Mouse (Mus musculus): ENCODE measurements around the gene Irf2bpl. TPM values are rescaled to one million over a fixed set of nuclear protein-coding genes. Genes with fewer than 3 reads are reported as not detected.

Gene Irf2bpl
- total RNA-seq, 4 experiments from 2014 or later, result 69.8 to 92.2 (median 82.8) TPM

DNA sequence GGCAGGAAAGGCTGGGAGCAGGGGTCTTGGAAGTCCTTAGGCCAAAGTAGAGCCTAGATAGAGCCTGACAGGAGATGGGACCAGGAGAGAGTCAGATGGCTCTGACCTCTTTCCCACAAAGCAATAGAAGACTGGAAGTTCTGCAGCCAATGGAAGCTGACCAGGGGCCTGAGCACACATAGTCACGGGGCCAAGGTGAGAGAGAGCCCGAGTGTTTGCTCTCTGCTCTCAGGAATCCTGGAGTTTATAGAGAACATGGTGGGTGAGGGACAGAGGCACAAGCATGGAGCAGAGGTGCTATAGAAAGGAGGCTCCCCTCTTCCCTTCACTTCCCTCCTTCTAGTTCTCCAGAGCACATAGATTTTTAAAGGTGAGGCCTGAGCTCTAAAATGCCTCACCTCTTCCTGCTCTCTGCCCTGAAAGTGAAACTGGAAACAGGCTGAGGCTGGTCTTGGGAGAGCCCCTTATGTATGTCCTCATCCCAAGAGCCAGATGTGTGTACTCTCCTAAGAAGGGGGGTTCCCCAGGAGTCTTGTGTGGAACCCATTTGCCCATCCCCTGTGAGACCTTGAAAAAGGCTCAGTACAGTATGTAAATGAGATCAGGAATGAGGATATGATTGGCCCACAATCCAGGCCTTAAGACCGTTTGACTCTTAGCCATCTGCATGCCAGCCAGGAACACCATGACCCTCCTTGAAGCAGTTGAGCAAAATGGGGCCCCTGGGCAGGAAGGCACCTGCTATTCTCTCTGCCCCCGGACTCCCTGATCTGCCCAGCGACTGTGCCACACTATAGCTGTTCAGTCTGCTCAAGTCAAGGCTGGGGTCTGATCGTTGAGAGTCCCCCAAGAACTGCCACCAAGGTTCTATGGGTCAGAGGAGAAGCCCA is 25.4 kb downstream of the Irf2bpl start:
- DNase-seq, result no peak

DNA sequence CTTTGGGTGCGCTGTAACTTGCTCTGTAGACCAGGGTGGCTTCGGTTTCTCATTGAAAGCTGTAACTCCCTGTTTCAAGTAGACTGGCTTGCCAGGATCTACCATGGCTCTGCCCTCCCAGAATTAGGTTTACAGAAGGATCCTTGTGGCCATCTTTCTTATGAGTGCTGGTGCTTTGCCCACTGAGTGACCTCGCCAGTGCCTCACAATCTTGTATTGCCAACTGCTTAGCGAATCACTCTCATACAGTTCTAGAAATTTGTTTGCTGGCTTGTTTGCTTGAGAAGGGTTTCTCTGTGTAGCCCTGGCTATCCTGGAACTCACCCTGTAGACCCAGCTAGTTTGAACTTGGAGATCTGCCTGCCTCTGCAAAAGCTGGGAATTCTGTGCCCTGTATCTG is 26.1 kb downstream of the Irf2bpl start:
- no peak for DNase-seq

DNA sequence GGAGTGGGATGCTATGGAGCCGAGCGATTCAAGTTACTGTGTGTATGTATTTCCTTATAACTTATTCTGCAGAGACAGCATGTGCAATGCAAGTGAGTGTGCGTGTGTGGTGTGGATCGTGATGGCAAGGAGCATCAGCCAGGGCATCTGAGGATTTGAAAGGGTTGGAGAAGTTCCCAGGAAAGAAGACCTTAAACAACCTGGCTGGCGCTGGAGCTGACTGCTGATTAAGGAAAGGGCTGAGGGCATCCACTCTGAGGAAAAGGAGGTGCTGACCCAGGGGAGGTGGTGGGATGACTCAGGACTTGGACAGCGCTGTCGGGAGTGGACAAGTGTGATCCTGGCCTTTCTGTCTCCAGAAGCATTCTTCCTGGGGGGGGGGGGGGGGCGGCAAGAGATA is 27.3 kb downstream of the Irf2bpl start:
- DNase-seq, result no peak

DNA sequence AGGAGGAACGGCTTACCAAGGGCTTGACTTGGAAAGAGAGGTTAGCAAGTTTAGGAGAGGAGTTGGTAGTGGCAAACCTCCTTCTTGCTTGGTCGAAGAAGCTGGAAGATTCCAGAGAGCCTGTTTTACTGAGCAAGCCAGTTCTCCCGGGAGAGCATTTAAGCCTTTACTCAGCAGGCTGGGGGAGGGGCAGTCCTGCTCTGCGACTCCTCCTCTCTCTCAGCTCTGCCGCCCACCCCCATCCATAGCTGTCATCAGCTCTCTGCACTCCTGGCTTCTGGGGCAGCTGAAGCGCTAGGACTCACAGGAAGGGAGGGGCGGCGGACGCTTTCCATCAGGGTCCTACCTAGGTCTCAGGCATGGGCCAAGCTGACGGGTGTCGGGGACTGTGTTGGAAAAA is 28.9 kb downstream of the Irf2bpl start:
- no peak for DNase-seq

DNA sequence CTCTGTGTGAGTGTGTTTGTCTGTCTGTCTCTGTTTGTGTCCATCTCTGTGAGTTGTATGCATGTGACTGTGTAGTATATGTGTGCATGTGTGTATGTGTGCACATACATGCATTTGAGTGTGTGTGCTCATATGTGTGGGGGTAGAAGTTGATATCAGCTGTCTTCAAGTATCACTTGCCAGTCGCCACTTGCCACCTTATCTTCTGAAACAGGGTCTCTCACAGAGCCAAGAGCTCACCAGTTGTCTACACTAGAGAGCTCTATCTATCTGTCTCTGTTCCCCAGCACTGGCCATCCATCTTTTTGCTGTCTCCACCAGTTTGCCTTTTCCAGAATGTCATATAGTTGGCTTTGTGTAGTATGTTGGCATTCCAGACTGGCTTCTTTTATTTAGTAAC is 31.1 kb downstream of the Irf2bpl start:
- DNase-seq, result no peak

DNA sequence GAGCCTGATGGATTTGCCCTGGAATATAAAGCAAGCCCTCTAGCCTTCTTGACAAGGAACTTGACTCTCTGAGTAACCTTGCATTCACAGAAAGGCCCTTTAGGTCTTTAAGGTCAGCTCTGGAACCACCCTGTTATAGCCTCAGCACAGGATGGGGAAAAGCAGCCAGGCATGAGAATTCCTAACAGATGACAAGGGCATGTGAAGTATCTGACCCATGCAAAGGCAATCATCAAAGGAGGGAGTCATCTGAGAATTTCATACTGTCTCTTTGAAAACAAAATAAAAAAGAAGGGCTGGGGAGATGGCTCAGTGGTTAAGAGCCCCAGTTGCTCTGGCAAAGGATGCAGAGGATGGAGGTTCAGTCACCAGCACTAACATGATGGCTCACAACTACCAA is 33.3 kb downstream of the Irf2bpl start:
- DNase-seq, result no peak

DNA sequence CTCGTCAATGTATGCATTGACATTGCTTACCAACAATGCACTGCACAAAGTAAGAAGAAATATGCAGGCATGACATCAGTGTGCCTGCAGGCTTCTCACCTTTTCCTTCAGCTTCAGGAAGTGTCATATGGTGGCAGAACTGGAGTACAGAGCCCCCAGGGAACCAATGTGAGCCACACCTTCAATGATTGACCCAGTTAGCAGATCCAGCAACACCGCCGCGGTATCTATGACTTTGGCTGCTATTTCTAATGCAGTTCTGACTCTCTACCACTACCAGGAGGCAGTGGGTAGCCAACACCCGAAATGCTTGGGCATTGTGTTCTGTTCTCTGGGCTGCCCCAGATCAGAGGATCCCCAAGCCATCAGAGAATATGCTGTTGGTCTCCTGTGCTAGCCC is 33.9 kb downstream of the Irf2bpl start:
- DNase-seq, result no peak

DNA sequence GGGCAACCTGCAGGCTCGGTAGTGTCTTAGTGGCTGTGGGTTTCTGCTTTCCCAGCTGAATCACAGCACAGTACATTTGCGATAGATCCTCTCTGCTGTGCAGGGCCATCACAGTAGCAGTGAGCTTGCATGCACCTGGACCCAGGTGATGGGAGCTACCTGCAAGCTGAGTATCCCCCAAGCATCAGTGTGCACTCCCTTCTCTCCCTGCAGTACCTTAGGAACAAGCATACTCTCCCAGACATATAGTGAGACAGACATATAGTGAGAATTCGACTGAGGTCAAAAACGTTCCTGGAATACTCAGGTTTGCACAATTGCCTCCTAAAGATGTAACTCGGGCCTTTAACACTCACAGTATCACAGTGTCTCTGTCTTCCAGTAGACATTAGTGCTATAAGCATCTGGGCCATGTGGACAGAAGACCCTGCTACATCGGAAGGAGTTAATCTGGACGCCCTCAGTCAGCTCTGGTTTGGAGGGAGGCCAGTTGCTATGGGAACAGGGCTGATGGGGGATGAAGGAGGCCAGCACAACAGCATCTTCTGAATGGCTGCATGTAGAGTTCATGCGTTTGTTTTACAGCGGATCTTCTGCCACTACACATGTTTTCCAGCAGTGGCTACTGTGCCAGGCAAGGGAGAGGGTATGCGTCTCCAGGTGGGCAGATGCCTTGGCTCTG is 34.5 kb downstream of the Irf2bpl start:
- no peak for DNase-seq

DNA sequence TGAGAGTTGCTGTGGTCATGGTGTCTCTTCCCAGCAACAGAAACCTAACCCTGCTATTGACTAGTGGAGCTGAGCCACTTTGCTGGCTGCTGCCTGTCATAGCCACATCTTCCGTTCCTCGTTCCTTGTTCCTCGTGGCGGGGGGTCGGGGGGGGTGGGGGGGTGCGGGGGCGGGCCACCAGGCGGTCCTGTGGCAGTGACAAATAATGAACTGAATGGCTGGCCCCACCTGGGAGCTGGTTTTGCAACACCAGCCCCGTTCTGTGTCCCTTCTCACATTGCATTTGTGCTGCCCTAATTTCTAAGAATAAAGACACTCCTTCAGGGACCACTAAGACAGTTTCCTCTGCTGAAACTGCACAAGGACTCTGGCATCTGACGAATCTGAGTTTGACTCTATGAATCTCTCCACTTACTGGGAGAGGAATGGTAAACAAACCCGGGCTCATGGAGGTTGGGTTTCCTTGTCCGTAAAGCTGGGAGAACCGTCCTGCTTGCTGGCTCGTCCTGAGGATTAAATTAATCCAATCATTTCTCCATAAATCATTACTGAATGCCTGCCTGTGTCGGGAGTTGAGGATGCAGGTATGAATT is 41.6 kb downstream of the Irf2bpl start:
- DNase-seq, result no peak

DNA sequence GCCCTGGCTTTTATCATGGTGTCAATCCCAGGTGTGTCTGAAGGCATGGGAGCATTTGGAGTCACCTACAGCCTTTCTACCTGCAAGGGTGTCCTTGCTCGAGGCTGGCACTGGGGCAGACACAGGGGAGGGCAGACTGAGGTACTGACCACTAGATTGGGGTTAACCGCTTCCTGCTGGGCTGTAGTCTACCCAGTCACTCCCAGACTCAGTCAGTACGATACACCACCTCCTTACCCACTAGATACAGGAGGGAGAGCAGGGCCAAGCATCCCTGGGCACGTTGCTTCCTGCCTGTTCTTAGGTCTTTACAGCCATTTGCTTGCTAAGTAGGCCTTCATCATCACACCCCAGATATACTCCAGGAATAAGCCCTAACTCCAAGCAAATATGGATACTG is 44.1 kb downstream of the Irf2bpl start:
- no peak for DNase-seq

DNA sequence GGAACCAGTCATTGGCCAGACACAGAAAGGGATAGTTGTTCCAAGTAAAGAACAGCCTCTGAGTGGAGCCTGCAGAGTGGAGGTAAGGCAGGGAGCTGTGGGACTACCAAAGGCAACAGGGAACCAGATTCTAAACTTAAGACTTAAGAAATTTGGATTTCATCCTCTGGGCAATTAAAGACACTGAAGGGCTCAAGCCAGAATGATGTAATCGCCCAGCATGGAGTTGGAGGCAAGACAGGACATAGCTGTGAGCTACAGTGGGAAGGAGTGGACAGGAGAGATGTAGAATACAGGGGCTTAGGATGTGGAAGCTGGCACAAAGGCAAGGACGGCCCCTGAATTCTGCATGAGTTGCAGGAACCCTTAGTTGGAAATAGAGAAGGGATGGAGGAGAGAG is 46.4 kb downstream of the Irf2bpl start:
- no peak for DNase-seq

DNA sequence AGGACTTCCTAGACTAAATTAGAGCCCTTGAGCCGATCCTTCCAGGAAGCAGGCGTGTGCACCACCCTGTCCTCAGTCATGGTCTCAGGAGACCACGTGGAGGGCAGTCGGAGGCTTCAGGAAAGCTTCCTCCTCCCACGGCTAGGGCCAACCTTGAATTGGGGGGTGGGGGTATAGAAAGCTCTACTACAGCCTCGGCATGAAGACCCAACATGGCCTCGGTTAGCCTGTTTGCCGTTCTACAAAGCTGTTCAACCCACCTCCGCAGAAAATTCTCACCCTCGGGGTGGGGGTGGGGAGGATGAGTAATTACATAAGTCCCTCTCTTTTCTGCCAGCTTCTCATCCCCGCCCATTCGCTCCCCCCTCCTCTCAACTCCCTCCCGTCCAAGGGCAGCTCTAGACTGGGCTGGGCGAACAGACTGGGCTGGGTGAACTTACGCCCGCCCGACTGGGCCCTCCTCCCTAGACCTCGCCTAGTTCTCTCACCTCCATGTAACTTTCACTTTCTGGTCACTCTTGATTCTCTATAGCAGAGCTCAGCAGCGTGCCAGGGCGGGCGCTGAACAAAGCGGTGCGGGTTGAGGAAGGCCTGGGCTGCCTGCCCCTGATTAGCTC is 48.1 kb downstream of the Irf2bpl start:
- DNase-seq, result peak; percentile 96

DNA sequence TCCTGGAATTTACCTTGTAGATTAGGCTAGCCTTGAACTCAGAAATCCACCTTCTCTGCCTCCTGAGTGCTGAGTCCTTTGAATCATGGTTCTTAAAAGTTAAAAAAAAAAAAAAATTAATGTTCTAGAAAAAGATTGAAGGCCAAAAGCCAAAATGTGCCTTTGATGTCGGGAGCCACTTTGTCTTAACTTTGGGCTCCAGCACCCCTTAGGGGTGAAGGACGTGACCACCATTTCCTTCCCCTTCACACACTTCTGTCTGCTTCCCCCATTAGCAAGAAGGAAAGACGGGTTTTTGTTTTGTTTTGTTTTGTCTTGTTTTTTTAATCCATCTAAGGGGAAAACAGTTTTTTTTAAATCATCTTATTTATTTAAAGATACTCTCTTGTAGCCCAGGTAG is 48.7 kb downstream of the Irf2bpl start:
- DNase-seq, result no peak

DNA sequence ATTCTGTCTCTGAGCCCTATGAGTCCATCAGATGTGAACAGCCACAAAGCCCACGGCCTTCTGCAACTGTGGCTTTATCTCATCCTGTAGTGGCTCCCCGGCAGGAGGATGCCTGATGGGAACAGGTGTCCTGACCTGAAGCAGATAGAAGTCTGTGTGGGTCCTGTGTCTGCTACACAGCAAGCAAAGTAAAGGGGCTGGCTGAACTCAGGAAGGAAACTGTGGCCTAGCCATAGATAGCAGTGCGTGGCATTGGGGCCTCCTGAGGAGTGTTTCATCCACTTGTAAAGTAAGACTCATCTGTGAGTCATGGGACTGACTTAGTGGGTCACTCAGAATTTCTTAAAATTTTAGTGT is 50.2 kb downstream of the Irf2bpl start:
- no peak for DNase-seq

DNA sequence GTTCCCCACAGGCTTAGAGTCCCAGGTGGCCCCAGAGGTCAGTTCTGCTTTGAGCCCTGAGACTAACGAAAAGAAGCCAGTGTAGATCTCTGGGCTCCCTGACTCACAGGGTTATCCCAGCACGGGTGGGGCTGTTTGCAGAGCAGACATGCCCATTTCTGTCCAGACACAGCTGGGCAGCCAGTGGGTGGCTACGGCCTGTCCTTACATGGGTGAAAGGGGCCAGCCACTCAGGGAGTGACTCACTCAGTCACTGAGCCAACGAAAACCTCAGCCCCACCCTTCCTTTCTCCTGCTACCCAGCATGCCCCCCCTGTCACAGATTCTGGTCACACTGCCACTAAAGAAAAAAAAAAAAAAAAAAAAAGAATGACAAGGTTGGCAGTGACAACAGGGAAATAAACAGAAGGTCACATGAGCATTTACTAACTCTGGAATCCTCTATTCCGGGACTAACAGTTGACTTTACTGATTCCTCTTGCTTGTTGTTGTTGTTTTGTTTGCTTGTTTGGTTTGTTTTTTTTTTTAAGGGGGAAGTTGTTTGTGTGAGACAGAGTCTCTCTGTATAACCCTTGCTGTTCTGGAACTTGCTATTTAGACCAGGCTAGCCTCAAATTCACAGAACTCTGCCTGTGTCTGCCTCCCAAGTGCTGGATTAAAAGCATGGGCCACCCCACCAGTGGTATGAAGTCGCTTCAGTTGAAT is 50.7 kb downstream of the Irf2bpl start:
- DNase-seq, result peak; percentile 96

DNA sequence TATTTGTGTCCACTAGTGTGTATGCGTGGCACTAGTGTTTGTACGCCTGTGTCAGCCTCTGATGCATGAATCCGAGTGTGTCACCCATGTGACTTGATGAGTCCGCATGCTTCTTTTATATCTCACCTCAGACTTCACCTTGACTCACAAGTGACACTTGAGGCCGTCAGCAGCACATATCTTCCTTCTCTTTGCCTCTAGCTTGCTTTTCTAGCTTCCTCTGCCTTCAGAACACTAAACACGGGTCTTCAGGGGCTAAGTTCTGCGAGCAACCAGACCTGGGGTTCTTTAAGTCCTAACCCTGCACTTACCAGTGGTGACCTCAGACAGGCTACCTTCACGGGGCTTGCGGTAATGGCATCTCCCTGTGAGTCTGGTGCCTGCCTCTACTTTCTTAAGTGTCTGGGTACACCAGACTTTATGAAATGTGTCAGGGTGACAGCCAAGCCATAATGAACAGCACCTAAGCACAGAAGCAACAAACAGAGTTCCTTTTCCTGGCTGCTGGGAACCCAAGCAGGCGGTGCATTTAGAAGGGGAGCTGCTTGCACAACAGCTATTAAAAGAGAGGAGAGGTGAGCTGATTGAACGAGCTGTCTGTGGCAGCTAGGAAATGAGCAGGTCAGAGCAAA is 51.9 kb downstream of the Irf2bpl start:
- DNase-seq, result no peak

DNA sequence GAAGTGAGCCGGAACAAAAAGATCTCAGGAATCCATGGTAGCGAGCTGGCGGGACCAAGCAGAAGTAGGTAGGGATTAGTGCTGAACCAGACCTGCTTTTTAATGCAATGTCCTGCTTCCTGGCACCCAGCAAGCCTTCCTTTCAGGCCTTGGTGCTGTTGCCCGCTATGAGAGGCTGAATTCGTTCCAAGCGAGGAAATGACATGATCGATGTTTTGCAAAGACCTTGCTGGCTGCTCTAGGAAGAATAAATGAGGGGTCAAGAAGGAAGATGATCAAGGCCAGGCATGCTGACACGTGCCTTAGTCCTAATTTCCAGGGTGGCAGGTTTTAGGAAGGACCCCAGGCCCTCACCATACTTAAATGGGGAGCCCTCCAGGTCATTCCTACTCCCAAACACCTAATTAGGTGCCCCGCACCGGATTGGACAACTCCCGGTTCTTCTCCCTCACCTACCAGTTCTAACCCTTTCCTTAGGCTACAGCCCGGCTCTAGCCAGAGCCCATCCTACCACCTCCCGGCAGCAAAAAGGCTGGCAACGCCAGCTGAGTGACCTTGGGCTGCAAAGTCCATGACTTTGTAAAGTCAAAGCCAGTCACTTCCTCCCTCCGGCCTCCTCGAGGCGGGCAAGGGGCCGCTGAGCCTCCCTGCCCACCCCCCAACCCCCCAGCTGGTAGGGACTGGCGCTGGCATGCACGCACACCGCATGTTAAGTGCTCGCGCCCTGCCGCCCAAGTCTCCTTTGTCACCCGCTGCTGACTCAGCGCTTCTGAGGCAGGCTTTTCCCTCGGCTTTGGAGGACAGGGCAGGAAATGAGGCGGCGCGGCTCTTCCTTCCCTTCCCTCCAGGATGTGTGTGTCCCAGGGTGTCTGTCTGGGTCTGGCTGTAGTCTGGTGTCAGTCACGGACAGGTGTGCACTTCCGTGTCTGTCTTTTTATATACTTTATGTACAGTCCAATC is 52.7 kb downstream of the Irf2bpl start:
- DNase-seq, result peak; percentile 81

Data from adrenal gland, adult 8-10 months (tissue).